ENCODE assay signal across 8 mouse cellular contexts in the genomic region with DNA sequence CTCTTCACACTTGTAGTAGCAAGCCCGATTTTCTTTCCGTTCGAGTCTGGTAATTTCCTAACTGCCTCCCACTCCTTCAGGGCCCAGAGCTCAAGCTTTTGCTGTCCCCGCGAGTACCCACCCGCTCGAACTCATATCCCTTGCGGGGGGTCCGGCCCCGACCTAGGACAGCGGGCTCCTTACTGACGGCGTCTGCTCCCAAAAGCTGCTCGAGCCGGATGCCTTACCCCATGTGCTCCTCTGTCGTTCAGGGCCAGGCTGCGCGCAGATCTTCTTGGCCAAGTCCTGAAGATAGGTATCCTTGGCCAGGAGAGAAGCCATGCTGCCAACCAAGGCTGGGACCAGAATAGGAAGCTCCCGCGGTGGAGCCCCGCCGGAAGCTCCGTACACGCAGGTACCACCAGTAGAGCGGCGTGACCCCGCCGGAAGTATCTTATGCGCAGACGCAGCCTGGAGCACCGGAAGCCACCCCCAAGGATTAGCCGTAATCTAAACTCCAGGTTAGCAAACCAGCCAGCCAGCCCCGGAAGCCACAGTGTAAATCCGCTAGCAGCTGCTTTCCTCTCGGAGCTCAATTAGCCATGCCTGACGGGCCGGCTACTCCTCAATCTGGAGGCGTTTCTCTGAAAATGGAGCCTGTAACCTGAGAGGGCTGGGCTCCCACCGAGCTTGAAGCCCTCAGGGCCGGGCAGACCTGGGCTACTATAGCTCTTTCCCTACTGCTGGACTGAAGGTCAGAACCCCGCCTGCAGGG. TPM values are rescaled to one million over a fixed set of nuclear protein-coding genes. Genes with fewer than 3 reads are reported as not detected.
DNase-seq lines count a peak whose midpoint lies in the region; ATAC-seq and TF ChIP-seq lines count a peak whose summit lies in the region.

Surf6 (minus strand) TSS at position 413 of the 754 bp plus-strand sequence.

- intact Hi-C loops in heart, postnatal 25 days (cut with DNase I): loop anchor here (5.0 to 10.0 kb wide), 3 partner anchors 60 to 1398 kb away; partner anchors contain the start of genes C8g, Fbxw5, Rexo4 and Sec16a

- H3K4me1 ChIP-seq in ES-E14 (ENCODE audit: control insufficient read depth in 2 of 2, insufficient read depth in 2 of 2, low read length in 2 of 2, poor library complexity in 1 of 2): peaks cover 0 to 8% of the 10 kb centered on the region in 2 experiments; a peak in 1 of 4 replicates
- H3K4me1 ChIP-seq in forebrain, embryonic 15.5 days: peaks cover 30% of the 10 kb centered on the region
- peaks cover 11% of the 10 kb centered on the region for H3K4me1 ChIP-seq in lung, adult 2 months (ENCODE audit: control insufficient read depth, insufficient read depth, low read length)

- peak within 1 kb of the TSS; percentile 75 for H3K27ac ChIP-seq in ES-E14 (ENCODE audit: insufficient read depth, low read depth, low read length, poor library complexity, severe bottlenecking)
- H3K27ac ChIP-seq in forebrain, embryonic 15.5 days (replicated peaks): peak within 1 kb of the TSS; percentile 84

- peak within 1 kb of the TSS; percentile 65 for H3K4me2 ChIP-seq in forebrain, embryonic 15.5 days (replicated peaks)

- H3K4me3 ChIP-seq in ES-E14 (ENCODE audit: insufficient read depth in 1 of 2, low read depth in 1 of 2, low read length in 2 of 2, poor library complexity in 1 of 2, severe bottlenecking in 1 of 2): peak within 1 kb of the TSS; percentile 83 to 85
- H3K4me3 ChIP-seq in forebrain, embryonic 15.5 days: peak within 1 kb of the TSS; percentile 86
- peak within 1 kb of the TSS; percentile 82 for H3K4me3 ChIP-seq in lung, adult 2 months (replicated peaks; ENCODE audit: extremely low read depth, low read depth, low read length)

- H3K9me3 ChIP-seq in ES-E14 (ENCODE audit: control insufficient read depth, insufficient read depth, low read depth, low read length): no peaks in the 10 kb centered on the region
- H3K9me3 ChIP-seq in forebrain, embryonic 15.5 days: no peaks in the 10 kb centered on the region

- no peak for TF ChIP-seq CTCF in lung, adult 2 months (IDR thresholded peaks at IDR 0.05; ENCODE audit: insufficient read depth, low read length)

- ATAC-seq in forebrain, embryonic 15.5 days (replicated peaks): peak; percentile 95
- ATAC-seq in neutrophil, adult 5-6 weeks (ENCODE audit: extremely low read depth, insufficient number of reproducible peaks, low FRiP score, poor library complexity, severe bottlenecking): peak; percentile 89

- peaks cover 47% of the 10 kb centered on the region for H3K36me3 ChIP-seq in ES-E14 (ENCODE audit: control insufficient read depth, insufficient read depth, low read length, poor library complexity, severe bottlenecking)
- peaks cover 54% of the 10 kb centered on the region for H3K36me3 ChIP-seq in forebrain, embryonic 15.5 days

- DNase-seq in ES-E14 (ENCODE audit: low read depth, low spot score): peak; percentile 94
- peak; percentile 96 for DNase-seq in cerebellum, adult 11-12 months
- peak; percentile 89 for DNase-seq in heart, postnatal 25 days (ENCODE audit: low spot score)
- DNase-seq in layer of hippocampus, adult 18-20 months (ENCODE audit: low spot score in 2 of 2): peak; percentile 96 to 99
- peak; percentile 91 for DNase-seq in lung, adult 2 months
- DNase-seq in thymus, adult 18-20 months: peak; percentile 94 to 97

- WGBS in forebrain, embryonic 15.5 days: under 1% methylated on average over 41 of the region's 41 CpGs
- under 1% methylated on average over 41 of the region's 41 CpGs for WGBS in lung, adult 2 months

- H3K9ac ChIP-seq in ES-E14 (ENCODE audit: insufficient read depth, low read depth, low read length, poor library complexity, severe bottlenecking): peak within 1 kb of the TSS; percentile 92
- peak within 1 kb of the TSS; percentile 64 for H3K9ac ChIP-seq in forebrain, embryonic 15.5 days (replicated peaks)

- TF ChIP-seq POLR2A in lung, adult 2 months (IDR thresholded peaks at IDR 0.05; ENCODE audit: borderline replicate concordance, extremely low read depth, low read depth, low read length): 0 out of 2 replicates have a peak, but pooled peaks have one; percentile 49

- no peaks in the 10 kb centered on the region for H3K27me3 ChIP-seq in forebrain, embryonic 15.5 days

- in situ Hi-C loops in ES-E14 (cut with MboI; ENCODE audit: low sequenced_read_pairs in 2 of 2, unreplicated experiment in 2 of 2): loop anchor here in 1 of 2 experiments (25.0 kb wide), 1 partner anchor 465 kb away; the partner anchor contains the start of gene Sec16a

TF ChIP-seq in ES-E14, 5 proteins besides CTCF, POLR2A, EP300 and RAD21:
- TF ChIP-seq HCFC1 (IDR thresholded peaks at IDR 0.05; ENCODE audit: borderline replicate concordance, insufficient read depth, low read length) (peak; percentile 83), ZNF384 (IDR thresholded peaks at IDR 0.05; ENCODE audit: low read depth, low read length) (no peak), MAFK (IDR thresholded peaks at IDR 0.05; ENCODE audit: insufficient read depth, low read depth, low read length) (no peak), CHD2 (IDR thresholded peaks at IDR 0.05; ENCODE audit: low read depth, low read length) (0 out of 2 replicates have a peak, but pooled peaks have one; percentile 33)

RNA-seq across cellular contexts. Expression of gene Surf6, which starts in this region (rescaled TPM):
- total RNA-seq in ES-E14 (2012; rRNA removed): 42.4 and 44.9 TPM in 2 replicates
- polyA plus RNA-seq in forebrain, embryonic 15.5 days (2015; fragmentation: Nextera tagmentation; extraction: Ambion mirVana): 27.7 and 29.7 TPM in 2 replicates
- total RNA-seq in heart, postnatal 25 days (2021): 10 to 100 TPM; 12.2 to 13.9 TPM
- total RNA-seq in layer of hippocampus, adult 18-20 months (2021): 10 to 100 TPM; 26.4 to 29.0 TPM
- polyA plus RNA-seq in lung, adult 2 months (2012; rRNA removed): 6.8 and 10.1 TPM in 2 replicates
- 46.4 and 52.5 TPM in 2 replicates for total RNA-seq in neutrophil, adult 5-6 weeks (2017)

Comparison
In these comparisons a context has a peak if more than half of its experiments do, and no peak if none do; other contexts are left out.
1. Peak in every context shown above with its lines: DNase-seq, ATAC-seq, H3K4me3 ChIP-seq and H3K27ac ChIP-seq.